Mouse (Mus musculus) heart, postnatal 0 days (tissue): ENCODE measurements around the gene Tnni3.

Experiments used
- CTCF ChIP-seq: IDR thresholded peaks from 2 replicates; pipeline ENCODE4 v1.5.1; 2016; ENCODE audit warnings: antibody characterized with exemption, control low read depth, low read depth
- EP300 ChIP-seq: IDR thresholded peaks from 2 replicates; pipeline ENCODE4 v1.6.1; 2016; ENCODE audit warnings: antibody characterized with exemption, low read depth

- TF ChIP-seq CTCF (no peak), EP300 (no peak)
Measured at GRCm38 (mm10) chr7:4507220-4507619, 16.8 kb downstream of the Tnni3 start.
